Mouse (Mus musculus) myocyte (in vitro differentiated cells): Measurements from ENCODE around the gene Gabrp. TPM values are rescaled to one million over a fixed set of nuclear protein-coding genes. Genes with fewer than 3 reads are reported as not detected.

Experiments
- H3K27me3 ChIP-seq: one replicate; pipeline ENCODE4 v1.6.1; 2011; ENCODE audit not compliant: control insufficient read depth, insufficient read depth, insufficient read length
- H3K36me3 ChIP-seq: one replicate; pipeline ENCODE4 v1.6.1; 2011; ENCODE audit not compliant: control insufficient read depth, insufficient read depth
- H3K4me2 ChIP-seq: one replicate; pipeline ENCODE4 v1.6.1; 2011; ENCODE audit warnings: low read depth, control low read depth
- H3K4me3 ChIP-seq: one replicate; pipeline ENCODE4 v1.5.1; 2011; ENCODE audit warnings: mild to moderate bottlenecking, control low read depth, moderate library complexity
- H3K79me2 ChIP-seq: one replicate; pipeline ENCODE4 v1.6.1; 2011; ENCODE audit not compliant: control insufficient read depth, insufficient read depth
- H3ac ChIP-seq: one replicate; pipeline ENCODE4 v1.6.1; 2011; ENCODE audit not compliant: control insufficient read depth, insufficient read length
- CEBPB ChIP-seq: IDR thresholded peaks from 2 replicates; pipeline ENCODE4 v1.6.1; 2011; ENCODE audit warnings: mild to moderate bottlenecking, moderate library complexity; ENCODE audit not compliant: poor library complexity, insufficient read depth, severe bottlenecking
- E2F4 ChIP-seq: IDR thresholded peaks from one replicate; pipeline ENCODE4 v1.6.1; 2011; ENCODE audit warnings: mild to moderate bottlenecking, control low read depth, moderate library complexity; ENCODE audit not compliant: insufficient read depth
- MAX ChIP-seq: IDR thresholded peaks from one replicate; pipeline ENCODE4 v1.6.1; 2011; ENCODE audit warnings: low read depth, mild to moderate bottlenecking, control low read depth
- MYOD1 ChIP-seq, 3 experiments: IDR thresholded peaks; one replicate each; pipeline ENCODE4 v1.6.1; 2011; ENCODE audit warnings: control low read depth in 2 of 3, low read depth in 2 of 3, mild to moderate bottlenecking in 2 of 3, moderate library complexity in 1 of 3; ENCODE audit not compliant: insufficient read length in 2 of 3, control insufficient read depth in 1 of 3
- MYOG ChIP-seq, 3 experiments: IDR thresholded peaks; one replicate each; pipeline ENCODE4 v1.6.1; 2011; ENCODE audit warnings: control low read depth in 2 of 3, low read depth in 2 of 3, mild to moderate bottlenecking in 2 of 3; ENCODE audit not compliant: insufficient read length in 2 of 3, control insufficient read depth in 1 of 3, insufficient read depth in 1 of 3
- POLR2A ChIP-seq: IDR thresholded peaks from one replicate; pipeline ENCODE4 v1.6.1; 2011; ENCODE audit warnings: low read depth, mild to moderate bottlenecking, control low read depth, moderate library complexity; ENCODE audit not compliant: insufficient read length
- POLR2AphosphoS2 ChIP-seq: IDR thresholded peaks from one replicate; pipeline ENCODE4 v1.6.1; 2011; ENCODE audit warnings: low read depth, control low read depth; ENCODE audit not compliant: insufficient read length
- REST ChIP-seq: IDR thresholded peaks from one replicate; pipeline ENCODE4 v1.6.1; 2011; ENCODE audit warnings: mild to moderate bottlenecking, control low read depth, moderate library complexity; ENCODE audit not compliant: insufficient read depth, insufficient read length
- SRF ChIP-seq: IDR thresholded peaks from one replicate; pipeline ENCODE4 v1.6.1; 2011; ENCODE audit warnings: low read depth; ENCODE audit not compliant: control insufficient read depth, insufficient read length
- TCF12 ChIP-seq: IDR thresholded peaks from one replicate; pipeline ENCODE4 v1.6.1; 2011; ENCODE audit warnings: mild to moderate bottlenecking, control low read depth; ENCODE audit not compliant: poor library complexity, insufficient read depth, severe bottlenecking
- TCF3 ChIP-seq: IDR thresholded peaks from one replicate; pipeline ENCODE4 v1.6.1; 2011; ENCODE audit warnings: low read depth, control low read depth; ENCODE audit not compliant: insufficient read length
- USF1 ChIP-seq: IDR thresholded peaks from one replicate; pipeline ENCODE4 v1.6.1; 2011; ENCODE audit warnings: low read depth, mild to moderate bottlenecking, control low read depth, moderate library complexity
- polyA plus RNA-seq: library from polyadenylated mRNA; unstranded; fragments of >200 nt; fragmentation: generic; extraction: Trizol; gene quantifications from one replicate; pipeline ENCODE4 v1.2.1, GENCODE M21; 2012; ENCODE audit warnings: missing spikeins

The Gabrp gene
- polyA plus RNA-seq, 1 experiment = not detected

DNA sequence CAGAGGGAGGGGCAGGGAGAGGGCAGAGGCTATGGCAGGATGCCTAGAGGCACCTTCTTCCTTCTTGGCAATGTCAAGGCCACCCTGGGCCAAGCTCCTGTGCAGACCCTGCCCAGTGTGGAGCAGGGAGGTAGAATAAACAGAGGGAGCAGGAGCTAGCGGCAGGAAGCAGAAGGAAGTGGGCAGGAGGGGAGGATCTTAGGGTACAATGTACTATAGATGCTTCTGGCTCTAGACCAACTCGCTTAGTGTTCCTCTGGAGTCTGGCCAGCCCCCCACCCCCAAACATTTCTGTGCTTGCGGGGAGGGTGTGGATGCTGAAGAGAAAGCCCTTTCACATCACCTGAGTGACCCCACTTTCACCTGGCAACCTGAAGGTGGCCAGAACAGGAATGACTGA lies 862 bp upstream of the Gabrp start:
- no peak overlapping the region for H3K4me2 ChIP-seq
- TF ChIP-seq CEBPB (no peak), TCF12 (no peak), MYOD1 (IDR thresholded peaks at IDR 0.05; ENCODE audit: control insufficient read depth in 1 of 3, insufficient read length in 2 of 3, low read depth in 2 of 3) (no peak), E2F4 (no peak), SRF (no peak), REST (no peak), POLR2AphosphoS2 (no peak), MYOG (IDR thresholded peaks at IDR 0.05; ENCODE audit: control insufficient read depth in 1 of 3, insufficient read depth in 1 of 3, insufficient read length in 2 of 3, low read depth in 2 of 3) (no peak), TCF3 (no peak), MAX (no peak), POLR2A (no peak), USF1 (no peak)
- H3K27me3 ChIP-seq = no peaks in the 10 kb centered on the region
- H3ac ChIP-seq = no peak overlapping the region
- no peak overlapping the region for H3K4me3 ChIP-seq
- H3K79me2 ChIP-seq = no peaks in the 10 kb centered on the region
- no peaks in the 10 kb centered on the region for H3K36me3 ChIP-seq

- no peak overlapping the region for H3K4me3 ChIP-seq
- no peak overlapping the region for H3K4me2 ChIP-seq
- TF ChIP-seq REST (no peak), TCF12 (no peak), E2F4 (no peak), SRF (no peak), MAX (no peak), POLR2A (no peak), POLR2AphosphoS2 (no peak), TCF3 (no peak), USF1 (no peak), MYOG (IDR thresholded peaks at IDR 0.05; ENCODE audit: control insufficient read depth in 1 of 3, insufficient read depth in 1 of 3, insufficient read length in 2 of 3, low read depth in 2 of 3) (no peak), MYOD1 (IDR thresholded peaks at IDR 0.05; ENCODE audit: control insufficient read depth in 1 of 3, insufficient read length in 2 of 3, low read depth in 2 of 3) (no peak), CEBPB (no peak)
- H3ac ChIP-seq = no peak overlapping the region
- H3K27me3 ChIP-seq = no peaks in the 10 kb centered on the region
- H3K36me3 ChIP-seq = no peaks in the 10 kb centered on the region
- H3K79me2 ChIP-seq = no peaks in the 10 kb centered on the region
Measured at GRCm38 (mm10) chr11:33574944-33575343, 3.8 kb downstream of the Gabrp start.

GRCm38 (mm10) chr11:33570413-33570812 lies 8.3 kb downstream of the Gabrp start:
- no peaks in the 10 kb centered on the region for H3K79me2 ChIP-seq
- no peak overlapping the region for H3K4me2 ChIP-seq
- no peak overlapping the region for H3K4me3 ChIP-seq
- no peaks in the 10 kb centered on the region for H3K27me3 ChIP-seq
- no peaks in the 10 kb centered on the region for H3K36me3 ChIP-seq
- H3ac ChIP-seq = no peak overlapping the region
- TF ChIP-seq MYOG (IDR thresholded peaks at IDR 0.05; ENCODE audit: control insufficient read depth in 1 of 3, insufficient read depth in 1 of 3, insufficient read length in 2 of 3, low read depth in 2 of 3) = no peak
- TF ChIP-seq POLR2AphosphoS2 = no peak
- TF ChIP-seq USF1 = no peak
- TF ChIP-seq MAX = no peak
- TF ChIP-seq TCF12 = no peak
- no peak for TF ChIP-seq E2F4
- no peak for TF ChIP-seq MYOD1 (IDR thresholded peaks at IDR 0.05; ENCODE audit: control insufficient read depth in 1 of 3, insufficient read length in 2 of 3, low read depth in 2 of 3)
- TF ChIP-seq SRF = no peak
- TF ChIP-seq POLR2A = no peak
- TF ChIP-seq REST = no peak
- TF ChIP-seq CEBPB = no peak
- no peak for TF ChIP-seq TCF3

GRCm38 (mm10) chr11:33563921-33564320 lies 14.8 kb downstream of the Gabrp start:
- Histone ChIP-seq H3K36me3 (no peaks in the 10 kb centered on the region), H3K4me2 (no peak overlapping the region), H3K79me2 (no peaks in the 10 kb centered on the region), H3K27me3 (no peaks in the 10 kb centered on the region), H3ac (no peak overlapping the region), H3K4me3 (no peak overlapping the region)
- TF ChIP-seq POLR2AphosphoS2 = no peak
- no peak for TF ChIP-seq SRF
- no peak for TF ChIP-seq TCF3
- TF ChIP-seq TCF12 = no peak
- TF ChIP-seq REST = no peak
- TF ChIP-seq POLR2A = no peak
- no peak for TF ChIP-seq MYOD1 (IDR thresholded peaks at IDR 0.05; ENCODE audit: control insufficient read depth in 1 of 3, insufficient read length in 2 of 3, low read depth in 2 of 3)
- no peak for TF ChIP-seq CEBPB
- TF ChIP-seq MAX = no peak
- no peak for TF ChIP-seq MYOG (IDR thresholded peaks at IDR 0.05; ENCODE audit: control insufficient read depth in 1 of 3, insufficient read depth in 1 of 3, insufficient read length in 2 of 3, low read depth in 2 of 3)
- no peak for TF ChIP-seq USF1

- Histone ChIP-seq H3K79me2 (no peaks in the 10 kb centered on the region), H3ac (no peak overlapping the region), H3K4me2 (no peak overlapping the region), H3K4me3 (no peak overlapping the region), H3K36me3 (no peaks in the 10 kb centered on the region), H3K27me3 (peaks cover 5% of the 10 kb centered on the region)
- TF ChIP-seq MYOD1 (IDR thresholded peaks at IDR 0.05; ENCODE audit: control insufficient read depth in 1 of 3, insufficient read length in 2 of 3, low read depth in 2 of 3) (no peak), MAX (no peak), CEBPB (no peak), E2F4 (no peak)
Measured at GRCm38 (mm10) chr11:33554123-33554522, 24.6 kb downstream of the Gabrp start.
